Mouse (Mus musculus): ENCODE results near the gene Tnfrsf14. TPM values are rescaled to one million over a fixed set of nuclear protein-coding genes. Genes with fewer than 3 reads are reported as not detected.

The Tnfrsf14 gene
- total and polyA plus RNA-seq, 3 experiments: 8.2 to 13.4 TPM; not detected in 1

DNA sequence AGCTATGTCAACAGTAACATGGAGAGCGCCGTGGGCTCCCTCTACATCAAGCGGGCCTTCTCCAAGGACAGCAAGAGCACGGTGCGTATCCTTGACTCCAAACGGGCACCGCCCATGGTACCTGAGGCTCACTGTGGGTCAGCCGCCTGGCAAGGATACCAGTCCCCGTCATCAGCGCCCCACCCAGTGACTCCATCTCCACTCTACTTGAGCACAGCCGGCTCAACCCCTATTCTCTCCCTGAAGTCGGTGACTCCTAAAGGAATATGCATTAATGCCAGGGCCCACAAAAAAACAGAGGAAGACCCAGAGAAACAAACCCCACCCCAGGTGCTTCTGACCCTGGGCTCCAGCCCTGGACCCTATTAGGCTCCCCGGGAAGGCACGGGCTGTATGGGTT, 37.5 kb downstream of the Tnfrsf14 start:
- no peaks in the 10 kb centered on the region for H3K9me3 ChIP-seq (replicated peaks; ENCODE audit: insufficient read depth, low read length)
- TF ChIP-seq ETS1 (IDR thresholded peaks at IDR 0.05; ENCODE audit: low read depth, low read length) (no peak), HCFC1 (IDR thresholded peaks at IDR 0.05; ENCODE audit: low read depth, low read length) (no peak), CHD2 (IDR thresholded peaks at IDR 0.05; ENCODE audit: low read length) (no peak), CTCF (IDR thresholded peaks at IDR 0.05 in 2 of 3, conservative IDR thresholded peaks at IDR 0.05 in 1 of 3; ENCODE audit: control insufficient read depth in 1 of 3, insufficient read depth in 1 of 3, low read depth in 2 of 3, low read length in 3 of 3, poor library complexity in 1 of 3, severe bottlenecking in 1 of 3) (no peak), MEF2A (IDR thresholded peaks at IDR 0.05; ENCODE audit: extremely low read depth, insufficient replicate concordance, low read depth, low read length, poor library complexity, severe bottlenecking) (no peak), NELFE (IDR thresholded peaks at IDR 0.05; ENCODE audit: low read depth, low read length) (no peak), MAX (IDR thresholded peaks at IDR 0.05; ENCODE audit: low read length) (no peak), JUND (IDR thresholded peaks at IDR 0.05; ENCODE audit: low read depth, low read length) (no peak), BHLHE40 (IDR thresholded peaks at IDR 0.05; ENCODE audit: borderline replicate concordance, low read depth, low read length) (no peak), POLR2AphosphoS5 (IDR thresholded peaks at IDR 0.05; ENCODE audit: borderline replicate concordance, low read depth, low read length) (no peak), MYB (IDR thresholded peaks at IDR 0.05; ENCODE audit: low read depth, low read length) (no peak)
- H3K27me3 ChIP-seq (ENCODE audit: control insufficient read depth in 1 of 2, insufficient read depth in 2 of 2, low read length in 2 of 2): no peaks in the 10 kb centered on the region
- no peaks in the 10 kb centered on the region for H3K4me1 ChIP-seq (ENCODE audit: control insufficient read depth in 1 of 2, insufficient read depth in 2 of 2, low read length in 2 of 2)
- H3K4me3 ChIP-seq (ENCODE audit: control insufficient read depth in 1 of 2, insufficient read depth in 1 of 2, low read depth in 2 of 2, low read length in 2 of 2): no peak overlapping the region
- H3K79me2 ChIP-seq (ENCODE audit: control insufficient read depth, insufficient read depth, low read length, poor library complexity): no peaks in the 10 kb centered on the region
- H3K9ac ChIP-seq (ENCODE audit: control insufficient read depth, low read depth, low read length, poor library complexity, severe bottlenecking): no peak overlapping the region
- no peak for DNase-seq (ENCODE audit: low read depth, low spot score)
- H3K27ac ChIP-seq (ENCODE audit: control insufficient read depth, low read depth, low read length): no peak overlapping the region
- no peaks in the 10 kb centered on the region for H3K36me3 ChIP-seq (ENCODE audit: control insufficient read depth in 1 of 2, insufficient read depth in 2 of 2, low read length in 2 of 2)

DNA sequence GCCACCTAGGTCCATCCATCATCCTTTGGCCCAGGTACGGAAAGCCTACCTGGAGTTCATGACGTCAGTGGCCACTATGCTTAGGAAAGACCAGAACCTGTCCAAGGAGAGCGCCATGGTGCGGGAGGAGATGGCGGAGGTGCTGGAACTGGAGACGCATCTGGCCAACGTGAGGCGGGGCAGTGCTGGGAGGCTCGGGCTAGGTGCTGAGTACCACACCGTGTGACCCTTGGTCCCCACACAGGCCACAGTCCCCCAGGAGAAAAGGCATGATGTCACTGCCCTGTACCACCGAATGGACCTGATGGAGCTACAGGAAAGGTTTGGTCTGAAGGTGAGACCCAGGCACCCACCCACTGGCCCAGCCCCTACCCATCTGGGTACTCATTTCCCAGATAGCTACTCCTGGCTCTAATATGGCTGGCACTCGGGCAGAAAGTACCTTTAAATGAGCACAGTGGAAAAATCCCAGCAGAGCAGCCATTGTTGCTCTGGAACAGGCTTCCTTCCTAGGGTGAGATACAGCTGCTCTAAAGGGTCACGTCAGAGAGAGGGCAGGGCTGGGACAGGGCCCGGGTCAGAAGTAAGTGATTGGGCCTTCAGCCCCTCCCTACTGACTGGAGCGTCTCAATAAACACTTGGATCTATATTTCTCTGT, 40.6 kb downstream of the Tnfrsf14 start:
- Histone ChIP-seq H3K9me3 (replicated peaks; ENCODE audit: insufficient read depth, low read length) (no peaks in the 10 kb centered on the region), H3K4me3 (ENCODE audit: control insufficient read depth in 1 of 2, insufficient read depth in 1 of 2, low read depth in 2 of 2, low read length in 2 of 2) (no peak overlapping the region), H3K79me2 (ENCODE audit: control insufficient read depth, insufficient read depth, low read length, poor library complexity) (no peaks in the 10 kb centered on the region), H3K27ac (ENCODE audit: control insufficient read depth, low read depth, low read length) (no peak overlapping the region), H3K27me3 (ENCODE audit: control insufficient read depth in 1 of 2, insufficient read depth in 2 of 2, low read length in 2 of 2) (no peaks in the 10 kb centered on the region), H3K36me3 (ENCODE audit: control insufficient read depth in 1 of 2, insufficient read depth in 2 of 2, low read length in 2 of 2) (no peaks in the 10 kb centered on the region), H3K9ac (ENCODE audit: control insufficient read depth, low read depth, low read length, poor library complexity, severe bottlenecking) (no peak overlapping the region), H3K4me1 (ENCODE audit: control insufficient read depth in 1 of 2, insufficient read depth in 2 of 2, low read length in 2 of 2) (no peaks in the 10 kb centered on the region)
- TF ChIP-seq TBP (IDR thresholded peaks at IDR 0.05; ENCODE audit: low read depth, low read length): no peak
- TF ChIP-seq ZNF384 (IDR thresholded peaks at IDR 0.05; ENCODE audit: low read depth, low read length): no peak
- no peak for TF ChIP-seq HCFC1 (IDR thresholded peaks at IDR 0.05; ENCODE audit: low read depth, low read length)
- TF ChIP-seq POLR2AphosphoS2 (IDR thresholded peaks at IDR 0.05; ENCODE audit: low read length): no peak
- TF ChIP-seq BHLHE40 (IDR thresholded peaks at IDR 0.05; ENCODE audit: borderline replicate concordance, low read depth, low read length): no peak
- TF ChIP-seq MYB (IDR thresholded peaks at IDR 0.05; ENCODE audit: low read depth, low read length): no peak
- no peak for TF ChIP-seq MYC (IDR thresholded peaks at IDR 0.05; ENCODE audit: low read depth, low read length)
- no peak for TF ChIP-seq USF1 (IDR thresholded peaks at IDR 0.05; ENCODE audit: low read depth, low read length)
- no peak for TF ChIP-seq RCOR1 (IDR thresholded peaks at IDR 0.05; ENCODE audit: low read depth, low read length)
- TF ChIP-seq POLR2A (IDR thresholded peaks at IDR 0.05; ENCODE audit: control insufficient read depth in 1 of 2, insufficient read depth in 1 of 2, low read depth in 1 of 2, low read length in 2 of 2, poor library complexity in 1 of 2): no peak
- no peak for DNase-seq (ENCODE audit: low read depth, low spot score)

All from MEL (cell line).